Mouse (Mus musculus) cerebellum, adult 2 months (tissue): ENCODE measurements around the gene Pgm3.

Experiments
- CTCF ChIP-seq: fragments of 200-500 bp; IDR thresholded peaks from 2 replicates; pipeline ENCODE4 v1.5.1; 2011; ENCODE audit warnings: low read depth, mild to moderate bottlenecking, control low read depth, low read length, moderate library complexity, borderline replicate concordance; ENCODE audit not compliant: insufficient read depth
- POLR2A ChIP-seq: fragments of 200-500 bp; IDR thresholded peaks from 2 replicates; pipeline ENCODE4 v1.6.1; 2011; ENCODE audit warnings: low read length, control low read depth, borderline replicate concordance; ENCODE audit not compliant: insufficient read depth

DNA sequence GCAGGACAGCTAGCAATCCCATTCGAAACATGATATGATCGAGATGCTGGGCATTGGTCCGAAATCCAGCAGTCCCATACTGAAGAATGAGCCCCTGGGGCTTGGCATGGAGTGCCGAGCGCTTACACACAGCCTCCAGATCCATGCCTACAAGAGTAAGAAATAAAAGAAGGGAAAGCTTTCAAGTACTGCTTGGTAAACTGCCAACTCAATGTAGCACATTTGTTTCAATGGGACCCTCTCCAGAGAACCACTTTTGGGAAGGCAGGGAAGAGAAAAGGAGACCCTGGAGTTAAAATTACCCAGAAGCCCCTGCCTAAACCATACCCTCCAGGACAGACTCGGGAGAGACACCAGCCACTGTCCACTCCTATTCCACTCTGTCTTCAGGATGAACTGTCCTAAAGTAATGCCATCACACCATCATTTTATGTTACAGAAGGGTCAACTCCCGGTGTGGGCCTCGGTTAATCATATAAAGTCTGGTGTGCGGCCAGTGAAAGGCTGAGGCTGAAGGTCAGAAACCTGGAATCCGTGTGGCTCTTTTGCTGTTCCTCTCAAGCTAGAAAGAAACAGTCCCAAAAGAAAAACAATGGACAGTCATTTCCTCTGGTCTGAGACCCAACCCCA lies 1.3 kb downstream of the Pgm3 start:
- TF ChIP-seq CTCF: no peak
- no peak for TF ChIP-seq POLR2A
